Mouse (Mus musculus) cortical plate, adult 2 months (tissue): ENCODE results near the gene Ndufv3. TPM values are rescaled to one million over a fixed set of nuclear protein-coding genes. Genes with fewer than 3 reads are reported as not detected.

ENCODE experiments used
- H3K27ac ChIP-seq: fragments of 200-500 bp; 2 replicates; pipeline ENCODE4 v1.5.1; 2012; ENCODE audit warnings: low read length, control low read depth, inconsistent platforms; ENCODE audit not compliant: insufficient read depth
- H3K4me1 ChIP-seq: fragments of 200-500 bp; 2 replicates; pipeline ENCODE4 v1.6.1; 2011; ENCODE audit warnings: low read length; ENCODE audit not compliant: control insufficient read depth, insufficient read depth
- H3K4me3 ChIP-seq: fragments of 200-500 bp; 2 replicates; pipeline ENCODE4 v1.5.1; 2011; ENCODE audit warnings: mild to moderate bottlenecking, low read length, control low read depth; ENCODE audit not compliant: insufficient read depth
- CTCF ChIP-seq: fragments of 200-500 bp; IDR thresholded peaks from 2 replicates; pipeline ENCODE4 v1.5.1; 2011; ENCODE audit warnings: mild to moderate bottlenecking, control low read depth, low read length; ENCODE audit not compliant: insufficient read depth; ENCODE audit errors: extremely low read depth
- POLR2A ChIP-seq: fragments of 200-500 bp; IDR thresholded peaks from 2 replicates; pipeline ENCODE4 v1.6.1; 2011; ENCODE audit warnings: mild to moderate bottlenecking, low read length, control low read depth; ENCODE audit not compliant: insufficient read depth; ENCODE audit errors: extremely low read depth
- polyA plus RNA-seq: library from polyadenylated mRNA; depleted of rRNA; stranded (reverse); fragments of >200 nt; gene quantifications from 2 replicates; pipeline ENCODE4 v1.2.3, GENCODE M21; 2012

Ndufv3 gene
- polyA plus RNA-seq, 1 experiment: 346 TPM

GRCm38 (mm10) chr17:31494989-31495388 lies 24.9 kb upstream of the Ndufv3 start:
- H3K4me3 ChIP-seq: no peak overlapping the region
- no peak overlapping the region for H3K27ac ChIP-seq
- TF ChIP-seq CTCF (no peak), POLR2A (no peak)
- no peaks in the 10 kb centered on the region for H3K4me1 ChIP-seq

GRCm38 (mm10) chr17:31497726-31498125 lies 22.2 kb upstream of the Ndufv3 start:
- Histone ChIP-seq H3K27ac (no peak overlapping the region), H3K4me3 (no peak overlapping the region), H3K4me1 (no peaks in the 10 kb centered on the region)
- TF ChIP-seq POLR2A (no peak), CTCF (no peak)

GRCm38 (mm10) chr17:31499725-31500124 lies 20.2 kb upstream of the Ndufv3 start:
- Histone ChIP-seq H3K27ac (no peak overlapping the region), H3K4me3 (no peak overlapping the region), H3K4me1 (peaks cover 4% of the 10 kb centered on the region; the same call in 1 of the 2 replicates)
- TF ChIP-seq POLR2A (no peak), CTCF (no peak)

- Histone ChIP-seq H3K4me3 (no peak overlapping the region), H3K27ac (no peak overlapping the region), H3K4me1 (peaks cover 4% of the 10 kb centered on the region; the same call in 1 of the 2 replicates)
- no peak for TF ChIP-seq CTCF
- TF ChIP-seq POLR2A: no peak
Measured at GRCm38 (mm10) chr17:31500416-31500815, 19.5 kb upstream of the Ndufv3 start.

GRCm38 (mm10) chr17:31500908-31501307 lies 19.0 kb upstream of the Ndufv3 start:
- no peak for TF ChIP-seq POLR2A
- no peak for TF ChIP-seq CTCF
- no peak overlapping the region for H3K4me3 ChIP-seq
- H3K4me1 ChIP-seq: peaks cover 4% of the 10 kb centered on the region; the same call in 1 of the 2 replicates
- H3K27ac ChIP-seq: no peak overlapping the region

GRCm38 (mm10) chr17:31502261-31502927 lies 17.5 kb upstream of the Ndufv3 start:
- TF ChIP-seq CTCF: no peak
- no peak for TF ChIP-seq POLR2A
- Histone ChIP-seq H3K4me1 (peaks cover 4% of the 10 kb centered on the region; the same call in 1 of the 2 replicates), H3K4me3 (no peak overlapping the region), H3K27ac (no peak overlapping the region)

- TF ChIP-seq POLR2A: no peak
- TF ChIP-seq CTCF: no peak
- Histone ChIP-seq H3K4me3 (no peak overlapping the region), H3K27ac (no peak overlapping the region), H3K4me1 (peaks cover 4% of the 10 kb centered on the region; the same call in 1 of the 2 replicates)
Measured at GRCm38 (mm10) chr17:31503337-31503736, 16.6 kb upstream of the Ndufv3 start.

GRCm38 (mm10) chr17:31503936-31504335 lies 16.0 kb upstream of the Ndufv3 start:
- H3K4me3 ChIP-seq: no peak overlapping the region
- no peak overlapping the region for H3K27ac ChIP-seq
- TF ChIP-seq POLR2A (no peak), CTCF (no peak)
- H3K4me1 ChIP-seq: peaks cover 4% of the 10 kb centered on the region; the same call in 1 of the 2 replicates

- no peak overlapping the region for H3K4me3 ChIP-seq
- no peak overlapping the region for H3K27ac ChIP-seq
Measured at GRCm38 (mm10) chr17:31505013-31505412, 14.9 kb upstream of the Ndufv3 start.

GRCm38 (mm10) chr17:31506282-31506681 lies 13.6 kb upstream of the Ndufv3 start:
- no peak overlapping the region for H3K27ac ChIP-seq
- no peak overlapping the region for H3K4me3 ChIP-seq
- peaks cover 4% of the 10 kb centered on the region; the same call in 1 of the 2 replicates for H3K4me1 ChIP-seq
- TF ChIP-seq CTCF: no peak
- TF ChIP-seq POLR2A: no peak

More at GRCm38 (mm10) chr17:31505013-31505412, 14.9 kb upstream of the Ndufv3 start:
- no peak for TF ChIP-seq CTCF
- TF ChIP-seq POLR2A: no peak
- peaks cover 4% of the 10 kb centered on the region; the same call in 1 of the 2 replicates for H3K4me1 ChIP-seq
